Mouse (Mus musculus) intestine, embryonic 14.5 days (tissue): Measurements from ENCODE around the gene Hoxc12. TPM values are rescaled to one million over a fixed set of nuclear protein-coding genes. Genes with fewer than 3 reads are reported as not detected.

Source experiments
- ATAC-seq: fragments of 200-750 bp; cut with Nextera tagmentation; replicated peaks from 2 replicates; pipeline ENCODE4 v1.8.0; 2017; ENCODE audit warnings: low read depth, moderate number of reproducible peaks, moderate TSS enrichment, moderate library complexity; ENCODE audit not compliant: low FRiP score, low TSS enrichment
- DNase-seq: peaks from one replicate; pipeline ENCODE4 v3.0.0-alpha.2; 2018; ENCODE audit warnings: low spot score
- H3K27ac ChIP-seq: fragments of 300-500 bp; sonication (generic); 2 replicates; pipeline ENCODE4 v1.5.1; 2014; ENCODE audit warnings: low read depth, mild to moderate bottlenecking, control low read depth
- H3K27me3 ChIP-seq: fragments of 300-500 bp; sonication (generic); replicated peaks from 2 replicates; pipeline ENCODE4 v1.6.1; 2014; ENCODE audit warnings: low read length, control low read depth; ENCODE audit not compliant: control insufficient read depth, insufficient read depth
- H3K36me3 ChIP-seq: fragments of 300-500 bp; sonication (generic); 2 replicates; pipeline ENCODE4 v1.6.1; 2014; ENCODE audit warnings: low read length, control low read depth; ENCODE audit not compliant: control insufficient read depth, insufficient read depth
- H3K4me1 ChIP-seq: fragments of 300-500 bp; sonication (generic); replicated peaks from 2 replicates; pipeline ENCODE4 v1.6.1; 2014; ENCODE audit warnings: low read length, control low read depth, mixed read lengths; ENCODE audit not compliant: control insufficient read depth, insufficient read depth
- H3K4me2 ChIP-seq: fragments of 300-500 bp; sonication (generic); 2 replicates; pipeline ENCODE4 v1.6.1; 2014; ENCODE audit warnings: low read length
- H3K4me3 ChIP-seq: fragments of 300-500 bp; sonication (generic); 2 replicates; pipeline ENCODE4 v1.5.1; 2014; ENCODE audit warnings: low read depth, low read length, control low read depth, mixed read lengths
- H3K9ac ChIP-seq: fragments of 300-500 bp; sonication (generic); 2 replicates; pipeline ENCODE4 v1.6.1; 2014; ENCODE audit warnings: mild to moderate bottlenecking, low read length
- H3K9me3 ChIP-seq: fragments of 300-500 bp; sonication (generic); 2 replicates; pipeline ENCODE4 v1.6.1; 2016; ENCODE audit warnings: low read length, control low read depth; ENCODE audit not compliant: control insufficient read depth
- WGBS: fragments of 180-500 bp; shearing (Covaris S2); extraction: QIAGEN DNeasy Blood & Tissue Kit; methylation state at CpG from one replicate; pipeline ENCODE4 v1.1.7; 2014; 5-methylcytosine and 5-hydroxymethylcytosine counted together
- polyA plus RNA-seq: library from polyadenylated mRNA; unstranded; fragments of >200 nt; fragmentation: Nextera tagmentation; extraction: Ambion mirVana; gene quantifications from 2 replicates; pipeline ENCODE4 v1.2.1, GENCODE M21; 2014

Hoxc12 gene
- polyA plus RNA-seq, 1 experiment from 2014 or later = not detected

DNA sequence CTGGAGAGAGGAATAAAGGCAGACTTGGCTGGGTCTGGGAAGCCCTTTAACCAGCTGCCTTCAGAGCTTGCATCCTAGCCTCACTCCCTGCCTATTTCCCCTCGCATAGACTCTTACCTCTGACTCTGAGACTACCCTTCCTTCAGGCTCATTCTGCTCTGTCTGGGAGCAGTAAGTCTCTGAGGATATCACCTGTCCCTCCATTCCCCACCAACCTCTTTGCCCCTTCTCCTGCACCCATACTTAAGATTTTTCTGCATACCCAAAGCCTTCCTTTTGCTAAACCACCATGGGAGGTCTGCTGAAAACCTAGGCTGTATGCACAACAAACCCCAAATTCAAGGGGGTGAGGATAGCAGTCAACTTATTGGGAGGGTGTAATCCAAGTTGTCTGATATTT, 43.4 kb downstream of the Hoxc12 start:
- no peak for ATAC-seq
- 19% methylated on average over 1 of the region's 1 CpGs for WGBS
- Histone ChIP-seq H3K9ac (no peak overlapping the region), H3K4me3 (no peak overlapping the region), H3K9me3 (no peaks in the 10 kb centered on the region), H3K4me1 (no peaks in the 10 kb centered on the region), H3K36me3 (no peaks in the 10 kb centered on the region), H3K4me2 (no peak overlapping the region), H3K27ac (no peak overlapping the region), H3K27me3 (peaks cover 99% of the 10 kb centered on the region)
- DNase-seq = no peak

DNA sequence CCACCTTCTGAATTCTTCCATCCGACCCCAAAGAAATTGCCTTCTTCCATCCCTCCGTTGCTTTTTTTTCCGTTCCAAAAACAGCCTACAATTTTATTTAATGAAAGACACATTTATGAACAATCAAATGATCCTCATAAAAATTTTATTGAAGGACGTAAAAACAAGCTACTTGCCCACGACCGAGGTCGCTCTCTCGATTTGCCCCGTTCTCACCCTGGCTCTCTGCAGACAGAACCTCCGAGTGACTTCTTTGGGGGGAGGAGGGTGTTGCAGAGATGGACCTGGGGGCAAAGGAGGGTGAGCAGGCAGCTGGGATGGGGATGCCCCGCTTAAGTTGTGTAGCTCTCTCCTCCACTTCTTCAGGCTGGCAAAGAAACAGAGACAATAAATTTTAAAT, 43.8 kb downstream of the Hoxc12 start:
- no peak overlapping the region; the same call in 1 of the 2 replicates for H3K4me3 ChIP-seq
- DNase-seq (no peak), ATAC-seq (no peak)
- no peak overlapping the region for H3K9ac ChIP-seq
- peaks cover 99% of the 10 kb centered on the region for H3K27me3 ChIP-seq
- no peak overlapping the region for H3K27ac ChIP-seq
- no peaks in the 10 kb centered on the region for H3K9me3 ChIP-seq
- H3K4me2 ChIP-seq = peak overlapping the region; percentile 52
- no peaks in the 10 kb centered on the region for H3K36me3 ChIP-seq
- H3K4me1 ChIP-seq = no peaks in the 10 kb centered on the region
- WGBS = 5% methylated on average over 11 of the region's 11 CpGs

DNA sequence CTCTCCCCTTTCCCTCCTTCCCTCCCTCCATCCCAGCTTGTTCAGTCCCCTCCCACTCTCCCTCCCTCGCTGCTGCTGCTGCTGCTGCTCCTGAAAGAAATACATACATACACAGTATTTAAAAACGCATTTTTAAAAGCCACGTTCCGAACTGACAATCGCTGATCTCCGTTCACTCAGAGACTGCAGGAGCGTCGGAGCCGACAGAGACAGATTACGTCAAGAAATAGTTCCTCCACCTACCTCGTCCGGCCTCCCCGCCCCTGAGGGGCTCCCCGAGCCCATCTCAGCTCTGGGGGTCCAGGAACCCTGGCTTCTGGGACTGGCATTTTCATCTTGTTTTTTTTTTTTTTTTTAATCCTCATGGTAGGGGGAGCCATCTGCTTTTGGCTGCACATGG, 44.4 kb downstream of the Hoxc12 start:
- H3K4me2 ChIP-seq = peak overlapping the region; percentile 52
- H3K4me1 ChIP-seq = no peaks in the 10 kb centered on the region
- ATAC-seq = no peak
- H3K4me3 ChIP-seq = peak overlapping the region; percentile 43
- peak overlapping the region; percentile 29 for H3K9ac ChIP-seq
- H3K27me3 ChIP-seq = peaks cover 99% of the 10 kb centered on the region
- H3K27ac ChIP-seq = 0 out of 2 replicates have a peak overlapping the region, but pooled peaks have one; percentile 64
- no peaks in the 10 kb centered on the region for H3K9me3 ChIP-seq
- WGBS = under 1% methylated on average over 14 of the region's 14 CpGs
- no peaks in the 10 kb centered on the region for H3K36me3 ChIP-seq
- no peak for DNase-seq

DNA sequence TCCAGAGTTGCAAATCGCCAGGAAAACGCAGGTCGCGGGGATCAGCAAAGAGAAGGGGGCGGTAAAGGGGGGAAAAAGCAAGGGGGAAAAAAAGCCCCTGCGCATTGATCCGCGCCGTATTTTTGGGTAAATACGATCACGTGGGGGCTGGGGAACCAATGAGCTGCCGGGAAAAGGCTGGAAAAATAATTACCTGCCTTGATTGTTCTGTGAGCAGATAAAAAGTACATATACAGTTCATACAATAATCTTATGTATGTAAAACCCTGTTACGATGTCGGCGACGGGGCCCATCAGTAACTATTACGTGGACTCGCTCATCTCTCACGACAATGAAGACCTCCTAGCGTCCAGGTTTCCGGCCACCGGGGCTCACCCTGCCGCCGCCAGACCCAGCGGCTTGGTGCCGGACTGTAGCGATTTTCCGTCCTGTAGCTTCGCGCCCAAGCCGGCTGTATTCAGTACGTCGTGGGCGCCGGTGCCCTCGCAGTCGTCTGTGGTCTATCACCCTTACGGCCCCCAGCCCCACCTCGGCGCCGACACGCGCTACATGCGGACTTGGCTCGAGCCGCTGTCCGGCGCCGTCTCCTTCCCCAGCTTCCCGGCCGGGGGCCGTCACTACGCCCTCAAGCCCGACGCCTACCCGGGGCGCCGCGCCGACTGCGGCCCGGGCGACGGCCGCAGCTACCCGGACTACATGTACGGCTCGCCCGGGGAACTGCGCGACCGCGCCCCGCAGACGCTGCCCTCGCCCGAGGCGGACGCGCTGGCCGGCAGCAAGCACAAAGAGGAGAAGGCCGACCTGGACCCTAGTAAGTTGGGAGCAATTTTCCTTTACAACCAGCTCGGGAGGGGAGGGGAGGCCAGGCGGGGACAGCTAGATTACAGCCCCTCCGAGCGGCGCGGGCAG, 45.1 kb downstream of the Hoxc12 start:
- peak overlapping the region; percentile 43 for H3K4me3 ChIP-seq
- ATAC-seq (no peak; the same call in 1 of the 2 replicates), DNase-seq (no peak)
- H3K4me2 ChIP-seq = peak overlapping the region; percentile 52
- WGBS = under 1% methylated on average over 88 of the region's 88 CpGs
- peaks cover 99% of the 10 kb centered on the region for H3K27me3 ChIP-seq
- H3K27ac ChIP-seq = peak overlapping the region; percentile 64
- no peaks in the 10 kb centered on the region for H3K4me1 ChIP-seq
- peak overlapping the region; percentile 48 for H3K9ac ChIP-seq
- no peaks in the 10 kb centered on the region for H3K9me3 ChIP-seq
- no peaks in the 10 kb centered on the region for H3K36me3 ChIP-seq

- WGBS = 18% methylated on average over 12 of the region's 12 CpGs
- DNase-seq = no peak
- ATAC-seq = no peak
- Histone ChIP-seq H3K4me2 (peak overlapping the region; percentile 52), H3K27ac (no peak overlapping the region), H3K4me3 (no peak overlapping the region), H3K4me1 (peaks cover 4% of the 10 kb centered on the region; the same call in 1 of the 2 replicates), H3K9ac (no peak overlapping the region), H3K9me3 (no peaks in the 10 kb centered on the region), H3K36me3 (no peaks in the 10 kb centered on the region), H3K27me3 (peaks cover 98% of the 10 kb centered on the region)
These were observed 47.2 kb downstream of the Hoxc12 start for GRCm38 (mm10) chr15:102983716-102984115.

DNA sequence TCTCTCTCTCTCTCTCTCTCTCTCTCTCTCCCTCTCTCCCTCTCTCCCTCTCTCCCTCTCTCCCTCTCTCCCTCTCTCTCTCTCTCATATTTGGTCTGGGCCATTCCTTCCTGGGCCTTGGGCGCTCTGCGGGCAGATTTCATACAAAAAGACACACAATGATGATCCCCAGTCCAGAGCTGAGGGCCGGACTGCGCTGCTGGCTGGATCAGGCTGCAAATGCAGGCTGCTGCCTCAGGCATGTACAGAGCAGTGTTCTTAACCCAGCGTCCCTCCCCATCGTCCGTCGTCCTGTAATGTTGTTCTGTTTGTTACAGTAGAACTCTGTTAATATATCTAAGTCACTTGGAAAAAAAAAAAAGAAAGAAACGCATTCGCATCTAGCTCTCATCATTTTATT, 48.0 kb downstream of the Hoxc12 start:
- Histone ChIP-seq H3K9me3 (no peaks in the 10 kb centered on the region), H3K27me3 (peaks cover 98% of the 10 kb centered on the region), H3K36me3 (no peaks in the 10 kb centered on the region), H3K4me2 (no peak overlapping the region), H3K4me3 (no peak overlapping the region), H3K9ac (no peak overlapping the region), H3K4me1 (peaks cover 4% of the 10 kb centered on the region; the same call in 1 of the 2 replicates), H3K27ac (no peak overlapping the region)
- DNase-seq = no peak
- ATAC-seq = no peak
- WGBS = 12% methylated on average over 10 of the region's 10 CpGs

DNA sequence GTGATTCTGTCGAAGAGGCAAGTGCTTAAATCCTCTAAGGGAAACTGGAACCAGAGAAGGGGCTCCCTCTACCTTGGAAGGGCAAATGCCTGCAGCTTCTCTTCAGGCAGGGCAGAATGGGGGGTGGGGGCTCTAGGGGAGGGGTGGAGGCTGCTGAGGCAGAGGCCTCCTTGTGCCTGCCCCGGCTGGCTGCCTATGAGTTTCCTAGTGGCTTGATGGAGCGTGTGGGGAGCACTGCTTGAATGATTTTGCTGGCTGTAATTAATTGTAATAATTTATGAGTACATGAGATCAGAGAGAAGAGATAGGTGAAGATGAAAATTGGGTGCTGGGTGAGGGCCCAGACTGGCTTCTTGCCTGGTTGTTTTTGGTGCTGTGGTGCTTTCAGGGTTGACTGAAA, 48.4 kb downstream of the Hoxc12 start:
- WGBS = 29% methylated on average over 3 of the region's 3 CpGs
- Histone ChIP-seq H3K4me2 (no peak overlapping the region), H3K27me3 (peaks cover 98% of the 10 kb centered on the region), H3K4me1 (peaks cover 4% of the 10 kb centered on the region; the same call in 1 of the 2 replicates), H3K9ac (no peak overlapping the region), H3K4me3 (no peak overlapping the region), H3K36me3 (no peaks in the 10 kb centered on the region), H3K27ac (no peak overlapping the region), H3K9me3 (no peaks in the 10 kb centered on the region)
- ATAC-seq = no peak
- no peak for DNase-seq

DNA sequence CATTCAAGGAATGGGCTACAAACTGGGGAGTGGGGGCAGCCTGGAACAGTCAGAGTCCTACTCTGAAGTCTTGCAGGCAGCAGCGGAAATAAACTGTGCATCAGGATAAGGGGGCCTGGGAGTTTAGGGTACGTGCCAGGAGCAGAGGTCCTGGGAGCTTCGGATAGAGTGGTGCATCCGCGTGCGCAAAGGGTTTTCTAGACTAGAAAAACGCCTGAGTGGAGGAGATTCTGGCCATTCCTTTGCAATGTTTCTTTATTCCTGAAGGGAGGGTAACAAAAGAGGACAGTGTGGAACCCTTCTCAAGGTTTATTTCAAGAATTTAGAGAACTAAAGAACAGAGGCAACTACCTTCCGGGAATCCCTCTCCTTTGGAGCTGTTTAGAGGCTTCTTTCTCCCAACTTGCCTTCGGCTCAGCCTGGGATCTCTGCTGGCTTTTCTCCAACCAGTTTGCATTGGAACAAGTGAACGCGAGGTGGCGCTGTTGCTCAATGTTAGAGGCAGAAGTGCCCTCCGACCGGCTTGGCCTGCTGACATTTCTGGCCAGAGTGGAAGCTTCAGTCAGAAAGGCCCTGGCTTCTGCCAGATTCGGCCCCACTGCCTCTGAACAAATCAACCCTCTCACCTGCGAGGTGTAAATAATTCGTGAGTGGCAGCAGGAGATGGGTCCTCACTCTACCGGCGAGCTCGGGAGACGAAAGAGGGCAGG, 50.7 kb downstream of the Hoxc12 start:
- WGBS = 7% methylated on average over 21 of the region's 21 CpGs

More for the DNA sequence above, 50.7 kb downstream of the Hoxc12 start:
- Histone ChIP-seq H3K9me3 (no peaks in the 10 kb centered on the region), H3K4me3 (no peak overlapping the region), H3K36me3 (no peaks in the 10 kb centered on the region), H3K4me1 (peaks cover 4% of the 10 kb centered on the region; the same call in 1 of the 2 replicates), H3K9ac (no peak overlapping the region), H3K4me2 (0 out of 2 replicates have a peak overlapping the region, but pooled peaks have one; percentile 7), H3K27me3 (peaks cover 95% of the 10 kb centered on the region), H3K27ac (no peak overlapping the region)
- peak; percentile 48; the same call in 1 of the 2 replicates for ATAC-seq
- peak; percentile 99 for DNase-seq
